Mouse (Mus musculus): ENCODE measurements around the gene Rffl. TPM values are rescaled to one million over a fixed set of nuclear protein-coding genes. Genes with fewer than 3 reads are reported as not detected.

Rffl gene
- total RNA-seq, 1 experiment from 2014 or later: 14.4 TPM

GRCm38 (mm10) chr11:82783453-82783852, 87.6 kb downstream of the Rffl start:
- ATAC-seq (replicated peaks; ENCODE audit: low read depth, poor library complexity, severe bottlenecking): no peak

- ATAC-seq (replicated peaks; ENCODE audit: low read depth, poor library complexity, severe bottlenecking): no peak
These were observed 88.8 kb downstream of the Rffl start for GRCm38 (mm10) chr11:82782197-82782596.

- ATAC-seq (replicated peaks; ENCODE audit: low read depth, poor library complexity, severe bottlenecking): peak; percentile 93
These were observed 89.8 kb downstream of the Rffl start, which contains the start of gene Lig3 for GRCm38 (mm10) chr11:82780983-82781903. TSS of gene Lig3 (plus strand) at chr11:82781108.

- ATAC-seq (replicated peaks; ENCODE audit: low read depth, poor library complexity, severe bottlenecking): no peak
These were observed 90.9 kb downstream of the Rffl start for GRCm38 (mm10) chr11:82780134-82780533.

GRCm38 (mm10) chr11:82764438-82764924, 106.5 kb downstream of the Rffl start:
- ATAC-seq (replicated peaks; ENCODE audit: low read depth, poor library complexity, severe bottlenecking): peak; percentile 31

- peak; percentile 98 for ATAC-seq (replicated peaks; ENCODE audit: low read depth, poor library complexity, severe bottlenecking)
These were observed 107.1 kb downstream of the Rffl start, which contains the start of the genes Cct6b and Zfp830 for GRCm38 (mm10) chr11:82763742-82764437. TSS of gene Cct6b (minus strand) at chr11:82764321. TSS of gene Zfp830 (plus strand) at chr11:82764345.

GRCm38 (mm10) chr11:82763261-82763660, 107.7 kb downstream of the Rffl start:
- ATAC-seq (replicated peaks; ENCODE audit: low read depth, poor library complexity, severe bottlenecking): no peak

- no peak for ATAC-seq (replicated peaks; ENCODE audit: low read depth, poor library complexity, severe bottlenecking)
These were observed 108.7 kb downstream of the Rffl start for GRCm38 (mm10) chr11:82762286-82762829.

GRCm38 (mm10) chr11:82755919-82756318, 115.1 kb downstream of the Rffl start:
- ATAC-seq (replicated peaks; ENCODE audit: low read depth, poor library complexity, severe bottlenecking): no peak

Other genes starting within 250 kb of the Rffl start
- gene Cct6b, start 106.9 kb downstream of the Rffl start, total RNA-seq (2017): not detected in 2 replicates
- gene Zfp830, start 106.9 kb downstream of the Rffl start, total RNA-seq (2017): 37.7 and 48.6 TPM in 2 replicates
- gene Lig3, start 90.1 kb downstream of the Rffl start, total RNA-seq (2017): 55.3 and 62.4 TPM in 2 replicates
- 15.7 and 16.0 TPM in 2 replicates for gene Rad51d, start 19.4 kb upstream of the Rffl start, total RNA-seq (2017)
- gene Fndc8, start 20.9 kb upstream of the Rffl start, total RNA-seq (2017): not detected in 2 replicates
- 18.5 and 23.2 TPM in 2 replicates for gene Nle1, start 37.2 kb upstream of the Rffl start, total RNA-seq (2017)
- gene Unc45b, start 39.3 kb upstream of the Rffl start, total RNA-seq (2017): not detected in 2 replicates
- gene Slfn5, start 80.1 kb upstream of the Rffl start, total RNA-seq (2017): 3.2 and 6.4 TPM in 2 replicates
- 39.6 and 42.1 TPM in 2 replicates for gene Slfn9, start 120.6 kb upstream of the Rffl start, total RNA-seq (2017)
- gene Slfn8, start 149.6 kb upstream of the Rffl start, total RNA-seq (2017): 22.1 and 24.2 TPM in 2 replicates
- gene Slfn2, start 193.9 kb upstream of the Rffl start, total RNA-seq (2017): 10.6 and 14.9 TPM in 2 replicates
- gene Slfn1, start 245.6 kb upstream of the Rffl start, total RNA-seq (2017): not detected in 2 replicates